ENCODE assay signal across 8 mouse cellular contexts in the genomic region with DNA sequence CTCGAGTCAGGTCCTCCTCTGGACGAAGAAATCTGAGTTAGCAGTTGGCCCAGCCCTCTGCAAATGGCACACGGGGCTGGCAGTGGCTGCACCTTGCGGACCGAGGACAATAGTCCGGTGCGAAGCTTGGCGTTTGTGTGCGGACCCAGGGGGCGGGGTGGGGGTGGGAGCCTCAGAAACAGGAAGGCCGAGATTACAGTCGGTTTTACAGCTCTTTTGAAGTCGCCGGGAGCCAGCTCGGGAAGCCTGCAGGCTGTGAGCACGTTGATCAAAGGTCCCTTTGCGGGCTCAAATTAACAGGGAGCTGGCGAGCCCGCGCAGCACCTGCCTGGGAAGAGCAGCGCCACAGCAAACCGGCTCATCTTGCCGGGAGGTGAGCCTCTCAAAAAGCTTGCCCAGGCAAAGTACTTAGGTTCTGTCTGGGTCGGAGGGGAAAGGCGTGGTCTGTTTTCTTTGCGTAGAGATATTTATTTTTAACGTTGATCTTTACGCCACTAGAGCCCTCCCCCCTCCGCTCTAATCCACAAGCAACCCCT. TPM values are rescaled to one million over a fixed set of nuclear protein-coding genes. Genes with fewer than 3 reads are reported as not detected.
DNase-seq lines count a peak whose midpoint lies in the region; ATAC-seq and TF ChIP-seq lines count a peak whose summit lies in the region.

No protein-coding gene starts in this region.

- TF ChIP-seq CTCF in forebrain, postnatal 0 days (IDR thresholded peaks at IDR 0.05; ENCODE audit: low read depth), result no peak

- 0 out of 2 replicates have a peak, but pooled peaks cover 6% of the 10 kb centered on the region for H3K4me1 ChIP-seq in forebrain, postnatal 0 days (ENCODE audit: insufficient read depth)
- H3K4me1 ChIP-seq in intestine, embryonic 15.5 days (replicated peaks), result 0 out of 2 replicates have a peak, but pooled peaks cover 15% of the 10 kb centered on the region
- no peaks in the 10 kb centered on the region for H3K4me1 ChIP-seq in liver, embryonic 16.5 days (ENCODE audit: control insufficient read depth, low read depth, low read length)

- WGBS in forebrain, postnatal 0 days, result 2% methylated on average over 29 of the region's 29 CpGs
- 2% methylated on average over 29 of the region's 29 CpGs for WGBS in intestine, embryonic 15.5 days
- WGBS in liver, embryonic 16.5 days (ENCODE audit: insufficient replicate concordance), result under 1% methylated on average over 29 of the region's 29 CpGs

- H3K27me3 ChIP-seq in forebrain, postnatal 0 days (ENCODE audit: insufficient read depth, low read length), result no peaks in the 10 kb centered on the region
- no peaks in the 10 kb centered on the region for H3K27me3 ChIP-seq in intestine, embryonic 15.5 days (replicated peaks)
- H3K27me3 ChIP-seq in liver, embryonic 16.5 days (ENCODE audit: control insufficient read depth, insufficient read depth, low read depth, low read length), result peaks cover 10% of the 10 kb centered on the region

- no peaks in the 10 kb centered on the region for H3K36me3 ChIP-seq in forebrain, postnatal 0 days (ENCODE audit: insufficient read depth)
- no peaks in the 10 kb centered on the region for H3K36me3 ChIP-seq in intestine, embryonic 15.5 days
- no peaks in the 10 kb centered on the region for H3K36me3 ChIP-seq in liver, embryonic 16.5 days (ENCODE audit: control insufficient read depth, insufficient read depth)

- H3K27ac ChIP-seq in forebrain, postnatal 0 days (ENCODE audit: low read depth, low read length), result no peak overlapping the region
- H3K27ac ChIP-seq in intestine, embryonic 15.5 days, result peak overlapping the region; percentile 71; the same call in 1 of the 2 replicates
- H3K27ac ChIP-seq in liver, embryonic 16.5 days (ENCODE audit: low read length), result peak overlapping the region; percentile 9; the same call in 1 of the 2 replicates

- peak overlapping the region; percentile 88 for H3K4me2 ChIP-seq in forebrain, postnatal 0 days (ENCODE audit: low read depth)
- peak overlapping the region; percentile 78 for H3K4me2 ChIP-seq in intestine, embryonic 15.5 days (replicated peaks)
- peak overlapping the region; percentile 57 for H3K4me2 ChIP-seq in liver, embryonic 16.5 days (ENCODE audit: low read depth, low read length)

- H3K9ac ChIP-seq in forebrain, postnatal 0 days, result peak overlapping the region; percentile 50
- H3K9ac ChIP-seq in intestine, embryonic 15.5 days, result peak overlapping the region; percentile 26
- H3K9ac ChIP-seq in liver, embryonic 16.5 days (ENCODE audit: low read depth, low read length), result peak overlapping the region; percentile 22; the same call in 1 of the 2 replicates

- H3K4me3 ChIP-seq in forebrain, postnatal 0 days (ENCODE audit: low read depth, low read length), result peak overlapping the region; percentile 46
- H3K4me3 ChIP-seq in intestine, embryonic 15.5 days (replicated peaks), result peak overlapping the region; percentile 38
- H3K4me3 ChIP-seq in liver, embryonic 16.5 days (ENCODE audit: low read depth, low read length), result peak overlapping the region; percentile 52

- ATAC-seq in forebrain, postnatal 0 days, result peak; percentile 47
- peak; percentile 86 for ATAC-seq in intestine, embryonic 15.5 days
- ATAC-seq in liver, embryonic 16.5 days (ENCODE audit: low read depth), result peak; percentile 45; the same call in 1 of the 2 replicates

- peak; percentile 48 for DNase-seq in CD4-positive, CD25-positive, alpha-beta regulatory T cell, adult 2 months (ENCODE audit: low read depth, low spot score)
- DNase-seq in adrenal gland, adult 18-20 months (ENCODE audit: low spot score in 2 of 2), result peak; percentile 46 to 47
- peak; percentile 33 for DNase-seq in forebrain, postnatal 0 days
- peak; percentile 46 for DNase-seq in retina, embryonic 14.5 days (ENCODE audit: low spot score)
- DNase-seq in right cerebral cortex, postnatal 14 days, result no peak
- DNase-seq in right cerebral cortex, postnatal 4 days, result no peak

- H3K9me3 ChIP-seq in forebrain, postnatal 0 days (ENCODE audit: low read length), result no peaks in the 10 kb centered on the region
- no peaks in the 10 kb centered on the region for H3K9me3 ChIP-seq in intestine, embryonic 15.5 days
- H3K9me3 ChIP-seq in liver, embryonic 16.5 days (replicated peaks; ENCODE audit: control insufficient read depth, low read length), result no peaks in the 10 kb centered on the region

RNA-seq across cellular contexts. Expression of gene Tgif1, which starts 18.8 kb away (rescaled TPM):
- total RNA-seq in adrenal gland, adult 18-20 months (2021), result 10 to 100 TPM; 42.5 to 58.2 TPM
- total RNA-seq in forebrain, postnatal 0 days (2014; rRNA removed), result 3.0 and 3.5 TPM in 2 replicates
- 4.4 and 5.2 TPM in 2 replicates for polyA plus RNA-seq in forebrain, postnatal 0 days (2015; fragmentation: Nextera tagmentation; extraction: Ambion mirVana)
- 46.9 and 56.5 TPM in 2 replicates for polyA plus RNA-seq in intestine, embryonic 15.5 days (2015; fragmentation: Nextera tagmentation; extraction: Ambion mirVana)
- 8.9 and 9.0 TPM in 2 replicates for polyA plus RNA-seq in liver, embryonic 16.5 days (2015; fragmentation: Nextera tagmentation; extraction: Ambion mirVana)

Comparison
In these comparisons a context has a peak if more than half of its experiments do, and no peak if none do; other contexts are left out.
1. DNase-seq: peak in CD4-positive, CD25-positive, alpha-beta regulatory T cell, adult 2 months (single experiment), adrenal gland, adult 18-20 months (2 of 2), forebrain, postnatal 0 days (single experiment) and retina, embryonic 14.5 days (single experiment); none in right cerebral cortex, postnatal 14 days (single experiment) and right cerebral cortex, postnatal 4 days (single experiment).
2. Peak in every context shown above with its lines, with median percentiles within 50 percentile points of each other: ATAC-seq, H3K4me2 ChIP-seq, H3K4me3 ChIP-seq and H3K9ac ChIP-seq.